Mouse (Mus musculus) brain, embryonic 14.5 days (tissue): ENCODE results near the gene 2310022A10Rik.

ENCODE experiments used
- CTCF ChIP-seq: fragments of 200-500 bp; IDR thresholded peaks from 2 replicates; pipeline ENCODE4 v1.5.1; 2012; ENCODE audit warnings: inconsistent platforms, mild to moderate bottlenecking, moderate library complexity, borderline replicate concordance; ENCODE audit not compliant: insufficient read depth, insufficient read length; ENCODE audit errors: extremely low read depth
- POLR2A ChIP-seq: fragments of 200-500 bp; IDR thresholded peaks from 2 replicates; pipeline ENCODE4 v1.6.1; 2012; ENCODE audit warnings: mild to moderate bottlenecking, inconsistent platforms, borderline replicate concordance; ENCODE audit not compliant: poor library complexity, insufficient read depth, insufficient read length, severe bottlenecking; ENCODE audit errors: extremely low read depth

- TF ChIP-seq CTCF (no peak), POLR2A (no peak)
These were observed 20.5 kb upstream of the 2310022A10Rik start for GRCm38 (mm10) chr7:27532480-27533050.
